Mouse (Mus musculus): Measurements from ENCODE around the gene Ppil6. TPM values are rescaled to one million over a fixed set of nuclear protein-coding genes. Genes with fewer than 3 reads are reported as not detected.

Gene Ppil6
- polyA plus RNA-seq, 1 experiment = not detected

DNA sequence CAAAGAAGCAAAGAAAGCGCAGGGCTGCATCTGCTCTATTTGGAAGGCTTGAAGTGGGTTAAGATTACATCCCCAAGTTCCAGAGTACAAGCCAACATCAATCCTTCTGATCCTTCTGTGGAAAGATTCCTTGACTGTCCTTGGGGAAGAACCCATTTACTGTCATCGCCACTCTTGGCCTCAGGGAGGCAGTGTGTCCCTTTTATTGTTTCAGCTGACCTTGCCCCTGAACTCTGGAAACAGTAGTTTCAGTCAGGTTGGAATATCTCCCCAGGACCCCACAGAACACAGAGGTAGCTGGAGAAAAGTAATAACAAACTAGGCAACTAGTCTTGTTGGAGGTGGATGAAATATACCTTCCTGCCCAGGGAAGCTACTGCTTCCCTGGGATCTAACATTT lies 18.9 kb downstream of the Ppil6 start:
- Histone ChIP-seq H3K36me3 (ENCODE audit: control insufficient read depth, insufficient read depth, low read length) (no peaks in the 10 kb centered on the region), H3K27me3 (ENCODE audit: control insufficient read depth, insufficient read depth, low read length) (no peaks in the 10 kb centered on the region), H3K4me3 (ENCODE audit: extremely low read depth, insufficient read depth, insufficient read length) (no peak overlapping the region), H3K4me1 (ENCODE audit: control insufficient read depth, insufficient read depth, insufficient read length) (no peaks in the 10 kb centered on the region), H3K27ac (ENCODE audit: insufficient read depth, low read length) (no peak overlapping the region)
- peak; percentile 67; the same call in 1 of the 2 replicates for TF ChIP-seq CTCF (IDR thresholded peaks at IDR 0.05; ENCODE audit: extremely low read depth, insufficient read depth, insufficient read length, insufficient replicate concordance)
- no peak for TF ChIP-seq POLR2A (IDR thresholded peaks at IDR 0.05; ENCODE audit: low read depth, low read length)
- peak in 1 of 2 experiments; percentile 26 for DNase-seq (ENCODE audit: low read depth in 1 of 2, low spot score in 2 of 2)
- 74% methylated on average over 2 of the region's 2 CpGs for WGBS

DNA sequence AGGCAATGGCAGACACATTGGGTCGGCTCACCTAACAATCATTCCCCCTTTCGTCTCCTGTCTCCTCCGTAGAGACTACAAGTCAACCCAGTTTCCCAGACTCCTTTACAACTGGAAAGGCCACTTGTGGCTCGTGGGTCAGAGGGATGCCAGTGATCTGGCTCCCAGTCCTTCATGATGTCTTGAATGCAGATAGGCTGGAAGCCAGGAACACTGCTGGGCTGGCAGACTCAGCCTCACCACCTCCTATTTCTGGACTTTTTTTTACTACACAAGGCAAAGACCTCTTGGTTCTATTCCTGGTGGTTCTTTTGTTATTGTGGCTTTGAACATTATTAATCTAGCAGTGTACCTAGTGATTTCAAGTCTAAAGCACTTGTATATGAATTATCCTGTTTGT lies 24.1 kb downstream of the Ppil6 start:
- Histone ChIP-seq H3K27ac (ENCODE audit: insufficient read depth, low read length) (no peak overlapping the region), H3K36me3 (ENCODE audit: control insufficient read depth, insufficient read depth, low read length) (no peaks in the 10 kb centered on the region), H3K27me3 (ENCODE audit: control insufficient read depth, insufficient read depth, low read length) (no peaks in the 10 kb centered on the region), H3K4me1 (ENCODE audit: control insufficient read depth, insufficient read depth, insufficient read length) (no peaks in the 10 kb centered on the region), H3K4me3 (ENCODE audit: extremely low read depth, insufficient read depth, insufficient read length) (no peak overlapping the region)
- no peak for DNase-seq (ENCODE audit: low read depth in 1 of 2, low spot score in 2 of 2)
- TF ChIP-seq CTCF (IDR thresholded peaks at IDR 0.05; ENCODE audit: extremely low read depth, insufficient read depth, insufficient read length, insufficient replicate concordance) (no peak), POLR2A (IDR thresholded peaks at IDR 0.05; ENCODE audit: low read depth, low read length) (no peak)
- WGBS = 82% methylated on average over 4 of the region's 4 CpGs

DNA sequence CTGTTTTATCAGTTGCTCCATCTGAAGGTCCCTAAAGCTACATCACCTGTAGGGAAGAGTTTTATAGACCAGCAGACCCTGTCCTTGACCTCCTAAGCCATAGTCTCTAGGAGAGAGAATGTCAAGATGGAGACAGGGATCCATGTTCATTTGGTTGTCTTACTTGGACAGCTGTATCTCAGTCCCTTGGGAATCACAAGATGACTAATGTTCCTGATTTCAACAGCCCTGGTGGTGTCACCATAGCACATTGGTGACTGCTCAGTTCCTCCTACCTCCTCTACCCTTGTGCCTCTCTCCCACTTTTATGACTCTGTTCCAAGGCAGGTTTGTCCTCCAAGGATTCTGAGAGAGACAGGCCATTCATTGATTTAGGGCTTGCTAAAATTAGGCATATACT lies 24.7 kb downstream of the Ppil6 start:
- TF ChIP-seq CTCF (IDR thresholded peaks at IDR 0.05; ENCODE audit: extremely low read depth, insufficient read depth, insufficient read length, insufficient replicate concordance) (no peak), POLR2A (IDR thresholded peaks at IDR 0.05; ENCODE audit: low read depth, low read length) (no peak)
- no peaks in the 10 kb centered on the region for H3K4me1 ChIP-seq (ENCODE audit: control insufficient read depth, insufficient read depth, insufficient read length)
- H3K4me3 ChIP-seq (ENCODE audit: extremely low read depth, insufficient read depth, insufficient read length) = no peak overlapping the region
- no peaks in the 10 kb centered on the region for H3K27me3 ChIP-seq (ENCODE audit: control insufficient read depth, insufficient read depth, low read length)
- no peaks in the 10 kb centered on the region for H3K36me3 ChIP-seq (ENCODE audit: control insufficient read depth, insufficient read depth, low read length)
- H3K27ac ChIP-seq (ENCODE audit: insufficient read depth, low read length) = no peak overlapping the region
- DNase-seq (ENCODE audit: low read depth in 1 of 2, low spot score in 2 of 2) = no peak

DNA sequence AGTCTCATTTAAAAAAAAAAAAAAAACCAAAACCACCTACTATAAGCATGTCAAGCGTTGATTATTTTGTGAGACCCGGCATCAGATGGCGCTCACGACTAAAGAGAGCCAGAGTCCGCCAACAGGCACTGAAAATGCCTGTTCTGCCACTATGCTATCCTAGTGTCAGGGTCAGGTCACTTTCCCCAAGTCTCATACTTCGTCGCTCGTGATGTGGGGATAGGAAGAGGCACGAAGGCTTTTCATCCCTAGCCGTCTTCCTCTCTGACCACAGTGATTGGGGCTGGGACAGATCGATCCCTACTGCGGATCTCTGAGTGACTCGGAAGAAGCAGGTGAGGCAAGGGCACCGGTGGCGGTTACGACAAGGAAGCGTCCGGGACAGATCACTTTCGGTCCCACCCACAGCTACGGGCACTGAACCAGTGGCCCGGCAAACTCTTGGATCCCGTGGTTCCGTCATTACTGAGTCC lies 28.3 kb downstream of the Ppil6 start:
- peak; percentile 84 to 87 for DNase-seq (ENCODE audit: low read depth in 1 of 2, low spot score in 2 of 2)
- peak overlapping the region; percentile 95 for H3K4me3 ChIP-seq (ENCODE audit: extremely low read depth, insufficient read depth, insufficient read length)
- TF ChIP-seq CTCF (IDR thresholded peaks at IDR 0.05; ENCODE audit: extremely low read depth, insufficient read depth, insufficient read length, insufficient replicate concordance) = peak; percentile 76; the same call in 1 of the 2 replicates
- no peak for TF ChIP-seq POLR2A (IDR thresholded peaks at IDR 0.05; ENCODE audit: low read depth, low read length)
- H3K36me3 ChIP-seq (ENCODE audit: control insufficient read depth, insufficient read depth, low read length) = 0 out of 2 replicates have a peak, but pooled peaks cover 1% of the 10 kb centered on the region
- H3K27ac ChIP-seq (ENCODE audit: insufficient read depth, low read length) = peak overlapping the region; percentile 98
- under 1% methylated on average over 23 of the region's 23 CpGs for WGBS
- no peaks in the 10 kb centered on the region for H3K27me3 ChIP-seq (ENCODE audit: control insufficient read depth, insufficient read depth, low read length)
- peaks cover 9% of the 10 kb centered on the region; the same call in 1 of the 2 replicates for H3K4me1 ChIP-seq (ENCODE audit: control insufficient read depth, insufficient read depth, insufficient read length)

DNA sequence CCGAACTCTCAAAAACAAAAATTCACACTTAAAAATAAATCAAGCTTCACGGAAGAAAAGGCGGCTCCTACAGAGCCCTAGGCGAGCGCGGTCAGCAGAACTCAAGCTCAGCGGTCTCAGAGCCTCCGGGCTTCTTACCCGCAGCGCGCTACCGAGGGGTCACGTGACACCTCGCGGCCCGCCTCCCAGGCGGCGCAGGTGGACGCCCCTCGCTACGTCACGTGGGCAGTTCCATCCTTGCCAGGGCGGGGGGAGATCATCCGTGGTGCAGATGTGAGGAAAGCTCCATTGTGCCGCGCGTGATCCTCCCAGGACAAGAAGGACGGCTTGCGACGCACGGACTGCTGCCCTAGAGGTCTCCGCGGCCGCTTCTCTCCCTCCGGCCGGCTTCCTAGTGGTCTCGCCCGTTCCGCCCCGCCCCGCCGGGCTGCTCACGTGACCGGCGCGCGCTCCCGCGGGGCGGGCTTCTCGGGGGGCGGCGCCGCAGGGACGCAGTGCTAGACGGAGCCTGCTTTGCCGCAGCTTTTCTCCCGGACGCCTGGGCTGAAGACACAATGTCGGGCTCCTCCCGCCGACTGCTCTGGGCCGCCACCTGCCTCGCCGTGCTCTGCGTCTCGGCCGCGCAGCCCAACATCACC lies 28.9 kb downstream of the Ppil6 start, which contains the start of gene Cd164:
Gene Cd164 (plus strand): TSS at position 434 of the 638 bp plus-strand sequence.
- WGBS = under 1% methylated on average over 68 of the region's 69 CpGs
- Histone ChIP-seq H3K4me3 (ENCODE audit: extremely low read depth, insufficient read depth, insufficient read length) (peak within 1 kb of the TSS; percentile 95), H3K4me1 (ENCODE audit: control insufficient read depth, insufficient read depth, insufficient read length) (peaks cover 12% of the 10 kb centered on the region; the same call in 1 of the 2 replicates), H3K36me3 (ENCODE audit: control insufficient read depth, insufficient read depth, low read length) (peaks cover 4% of the 10 kb centered on the region; the same call in 1 of the 2 replicates), H3K27ac (ENCODE audit: insufficient read depth, low read length) (peak within 1 kb of the TSS; percentile 98), H3K27me3 (ENCODE audit: control insufficient read depth, insufficient read depth, low read length) (no peaks in the 10 kb centered on the region)
- peak; percentile 87 to 90 for DNase-seq (ENCODE audit: low read depth in 1 of 2, low spot score in 2 of 2)
- TF ChIP-seq POLR2A (IDR thresholded peaks at IDR 0.05; ENCODE audit: low read depth, low read length) = peak; percentile 98
- no peak for TF ChIP-seq CTCF (IDR thresholded peaks at IDR 0.05; ENCODE audit: extremely low read depth, insufficient read depth, insufficient read length, insufficient replicate concordance)

DNA sequence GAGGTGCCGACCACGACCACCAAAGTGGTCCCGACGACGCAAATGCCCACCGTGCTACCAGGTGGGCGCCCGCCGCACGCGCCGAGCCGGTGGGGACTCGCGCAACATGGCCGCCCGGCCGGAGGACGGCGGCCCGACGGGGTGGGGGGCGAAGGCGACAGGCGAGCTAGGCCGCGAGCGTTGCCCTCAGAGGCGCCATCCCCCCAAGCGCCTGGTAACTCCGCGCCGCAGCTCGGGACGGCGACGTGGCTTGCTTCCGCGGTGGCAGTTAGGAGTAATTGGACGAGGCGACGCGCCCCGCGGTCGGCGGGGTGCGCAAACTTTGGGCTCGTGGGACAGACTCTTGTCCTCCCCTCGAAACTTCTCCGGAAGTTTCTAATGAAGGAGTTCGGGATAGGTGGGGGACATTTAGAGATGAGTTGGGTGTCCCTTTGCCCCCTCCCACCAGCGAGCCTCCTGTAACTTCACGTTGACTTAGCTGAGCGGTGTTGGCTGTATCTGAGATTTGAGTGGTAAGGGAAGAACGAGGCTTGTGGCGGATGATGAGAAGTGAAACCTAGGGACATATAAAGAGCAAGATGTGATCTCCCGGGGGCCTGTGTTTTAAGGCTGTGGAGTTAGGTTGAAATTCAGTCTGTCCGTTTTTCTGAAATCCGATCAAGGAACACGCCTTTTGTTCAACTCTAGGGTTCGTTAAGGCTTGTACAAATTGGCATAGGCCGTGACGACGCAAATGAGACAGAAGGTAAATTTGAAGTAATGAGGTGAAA lies 29.6 kb downstream of the Ppil6 start:
- Histone ChIP-seq H3K27ac (ENCODE audit: insufficient read depth, low read length) (peak overlapping the region; percentile 98), H3K4me3 (ENCODE audit: extremely low read depth, insufficient read depth, insufficient read length) (peak overlapping the region; percentile 95), H3K27me3 (ENCODE audit: control insufficient read depth, insufficient read depth, low read length) (no peaks in the 10 kb centered on the region), H3K4me1 (ENCODE audit: control insufficient read depth, insufficient read depth, insufficient read length) (peaks cover 14% of the 10 kb centered on the region; the same call in 1 of the 2 replicates), H3K36me3 (ENCODE audit: control insufficient read depth, insufficient read depth, low read length) (peaks cover 5% of the 10 kb centered on the region; the same call in 1 of the 2 replicates)
- peak; percentile 50 to 53 for DNase-seq (ENCODE audit: low read depth in 1 of 2, low spot score in 2 of 2)
- TF ChIP-seq POLR2A (IDR thresholded peaks at IDR 0.05; ENCODE audit: low read depth, low read length) (no peak; the same call in 1 of the 2 replicates), CTCF (IDR thresholded peaks at IDR 0.05; ENCODE audit: extremely low read depth, insufficient read depth, insufficient read length, insufficient replicate concordance) (no peak)
- WGBS = under 1% methylated on average over 65 of the region's 65 CpGs
